Mouse (Mus musculus) MEL (cell line): ENCODE data around the gene CT030661.1. TPM values are rescaled to one million over a fixed set of nuclear protein-coding genes. Genes with fewer than 3 reads are reported as not detected.
"Not testable (repeated sequence)": the region's sequence is repeated elsewhere in the genome, so short reads cannot be mapped to it uniquely, and the experiment has no call there.

ENCODE experiments used
- DNase-seq: peaks from one replicate; pipeline ENCODE4 v3.0.0; 2011; ENCODE audit warnings: low read depth, low spot score
- H3K27ac ChIP-seq: 2 replicates; pipeline ENCODE4 v1.5.1; 2012; ENCODE audit warnings: low read depth, mild to moderate bottlenecking, control low read depth, low read length, moderate library complexity; ENCODE audit not compliant: control insufficient read depth
- H3K27me3 ChIP-seq, 2 experiments: fragments of 150-350 bp in 1 of 2; sonication (generic) in 1 of 2; 2 replicates each; pipeline ENCODE4 v1.6.1; 2012; ENCODE audit warnings: low read length in 2 of 2, mild to moderate bottlenecking in 2 of 2, improper control_type of control experiment in 1 of 2, moderate library complexity in 1 of 2; ENCODE audit not compliant: insufficient read depth in 2 of 2, control insufficient read depth in 1 of 2
- H3K36me3 ChIP-seq, 2 experiments: 2 replicates each; pipeline ENCODE4 v1.6.1; 2012 to 2014; ENCODE audit warnings: low read length in 2 of 2, improper control_type of control experiment in 1 of 2, inconsistent platforms in 1 of 2, mild to moderate bottlenecking in 1 of 2; ENCODE audit not compliant: insufficient read depth in 2 of 2, control insufficient read depth in 1 of 2
- H3K4me1 ChIP-seq, 2 experiments: fragments of 150-350 bp in 1 of 2; sonication (generic) in 1 of 2; 2 replicates each; pipeline ENCODE4 v1.6.1; 2012; ENCODE audit warnings: low read length in 2 of 2, improper control_type of control experiment in 1 of 2, mild to moderate bottlenecking in 1 of 2; ENCODE audit not compliant: insufficient read depth in 2 of 2, control insufficient read depth in 1 of 2
- H3K4me3 ChIP-seq, 2 experiments: fragments of 150-350 bp in 1 of 2; sonication (generic) in 1 of 2; 2 replicates each; pipeline ENCODE4 v1.5.1; 2012; ENCODE audit warnings: low read depth in 2 of 2, low read length in 2 of 2, mild to moderate bottlenecking in 2 of 2, moderate library complexity in 2 of 2, control low read depth in 1 of 2, improper control_type of control experiment in 1 of 2; ENCODE audit not compliant: control insufficient read depth in 1 of 2, insufficient read depth in 1 of 2
- H3K79me2 ChIP-seq: 2 replicates; pipeline ENCODE4 v1.6.1; 2012; ENCODE audit warnings: mild to moderate bottlenecking, low read length, moderate library complexity; ENCODE audit not compliant: control insufficient read depth, poor library complexity, insufficient read depth
- H3K9ac ChIP-seq: 2 replicates; pipeline ENCODE4 v1.6.1; 2012; ENCODE audit warnings: low read depth, mild to moderate bottlenecking, control low read depth, low read length, moderate library complexity; ENCODE audit not compliant: control insufficient read depth, poor library complexity, severe bottlenecking
- H3K9me3 ChIP-seq: fragments of 150-350 bp; sonication (generic); replicated peaks from 2 replicates; pipeline ENCODE4 v1.6.1; 2012; ENCODE audit warnings: mild to moderate bottlenecking, low read length, improper control_type of control experiment, moderate library complexity; ENCODE audit not compliant: insufficient read depth
- BHLHE40 ChIP-seq: IDR thresholded peaks from 2 replicates; pipeline ENCODE4 v1.6.1; 2012; ENCODE audit warnings: low read depth, mild to moderate bottlenecking, inconsistent platforms, low read length, improper control_type of control experiment, borderline replicate concordance
- CTCF ChIP-seq, 3 experiments: IDR thresholded peaks in 2 of 3; conservative IDR thresholded peaks in 1 of 3; 2 replicates each; pipeline ENCODE4 v1.5.1; 2011 to 2012; ENCODE audit warnings: low read length in 3 of 3, low read depth in 2 of 3, mild to moderate bottlenecking in 2 of 3, improper control_type of control experiment in 1 of 3, inconsistent platforms in 1 of 3, mixed read lengths in 1 of 3, moderate library complexity in 1 of 3; ENCODE audit not compliant: control insufficient read depth in 1 of 3, insufficient read depth in 1 of 3, poor library complexity in 1 of 3, severe bottlenecking in 1 of 3
- E2F4 ChIP-seq: IDR thresholded peaks from 2 replicates; pipeline ENCODE4 v1.6.1; 2011; ENCODE audit warnings: low read depth, low read length, improper control_type of control experiment, borderline replicate concordance
- ELF1 ChIP-seq: IDR thresholded peaks from 2 replicates; pipeline ENCODE4 v1.6.1; 2014; ENCODE audit warnings: low read depth, mild to moderate bottlenecking, inconsistent platforms, low read length, improper control_type of control experiment, moderate library complexity
- ETS1 ChIP-seq: IDR thresholded peaks from 2 replicates; pipeline ENCODE4 v1.6.1; 2012; ENCODE audit warnings: low read depth, mild to moderate bottlenecking, inconsistent platforms, low read length, improper control_type of control experiment, moderate library complexity
- MXI1 ChIP-seq: IDR thresholded peaks from 2 replicates; pipeline ENCODE4 v1.6.1; 2011; ENCODE audit warnings: mild to moderate bottlenecking, low read depth, low read length, improper control_type of control experiment
- MYB ChIP-seq: IDR thresholded peaks from 2 replicates; pipeline ENCODE4 v1.6.1; 2011; ENCODE audit warnings: mild to moderate bottlenecking, low read depth, low read length, improper control_type of control experiment
- NELFE ChIP-seq: IDR thresholded peaks from 2 replicates; pipeline ENCODE4 v1.6.1; 2011; ENCODE audit warnings: low read depth, low read length, improper control_type of control experiment
- NRF1 ChIP-seq: IDR thresholded peaks from 2 replicates; pipeline ENCODE4 v1.6.1; 2014; ENCODE audit warnings: low read depth, mild to moderate bottlenecking, inconsistent platforms, low read length, improper control_type of control experiment, moderate library complexity; ENCODE audit not compliant: poor library complexity, insufficient read depth, severe bottlenecking
- POLR2A ChIP-seq, 2 experiments: IDR thresholded peaks; 2 replicates each; pipeline ENCODE4 v1.6.1; 2011 to 2012; ENCODE audit warnings: low read length in 2 of 2, mild to moderate bottlenecking in 2 of 2, control low read depth in 1 of 2, improper control_type of control experiment in 1 of 2, low read depth in 1 of 2, moderate library complexity in 1 of 2; ENCODE audit not compliant: control insufficient read depth in 1 of 2, insufficient read depth in 1 of 2, poor library complexity in 1 of 2
- RAD21 ChIP-seq: IDR thresholded peaks from 2 replicates; pipeline ENCODE4 v1.6.1; 2011; ENCODE audit warnings: mild to moderate bottlenecking, low read depth, low read length, improper control_type of control experiment
- SIN3A ChIP-seq: IDR thresholded peaks from 2 replicates; pipeline ENCODE4 v1.6.1; 2012; ENCODE audit warnings: low read length, improper control_type of control experiment, inconsistent platforms
- SMC3 ChIP-seq: IDR thresholded peaks from 2 replicates; pipeline ENCODE4 v1.6.1; 2011; ENCODE audit warnings: low read depth, low read length, improper control_type of control experiment
- TCF12 ChIP-seq: IDR thresholded peaks from 2 replicates; pipeline ENCODE4 v1.6.1; 2014; ENCODE audit warnings: low read depth, mild to moderate bottlenecking, inconsistent platforms, low read length, improper control_type of control experiment, moderate library complexity
- USF1 ChIP-seq: IDR thresholded peaks from 2 replicates; pipeline ENCODE4 v1.6.1; 2014; ENCODE audit warnings: low read depth, mild to moderate bottlenecking, inconsistent platforms, low read length, improper control_type of control experiment, moderate library complexity
- ZMIZ1 ChIP-seq: IDR thresholded peaks from 2 replicates; pipeline ENCODE4 v1.6.1; 2012; ENCODE audit warnings: low read depth, mild to moderate bottlenecking, inconsistent platforms, low read length, improper control_type of control experiment, moderate library complexity
- polyA plus RNA-seq, 2 experiments: library from polyadenylated mRNA; stranded (reverse) in 1 of 2; unstranded in 1 of 2; fragments of >175 nt in 1 of 2; fragments of >200 nt in 1 of 2; gene quantifications; 2 replicates each; pipeline versions ENCODE4 v1.2.1 to v1.2.4; 2012; ENCODE audit warnings: low replicate concordance in 2 of 2, low read depth in 1 of 2; ENCODE audit not compliant: insufficient read length in 2 of 2, insufficient read depth in 1 of 2, missing spikeins in 1 of 2
- total RNA-seq: library from RNA; depleted of rRNA; stranded (reverse); fragments of 300-350 nt; gene quantifications from 2 replicates; pipeline ENCODE4 v1.2.3, GENCODE M21; 2012

Gene CT030661.1
- total and polyA plus RNA-seq, 3 experiments = 4.1 to 7.0 TPM; not detected in 1

DNA sequence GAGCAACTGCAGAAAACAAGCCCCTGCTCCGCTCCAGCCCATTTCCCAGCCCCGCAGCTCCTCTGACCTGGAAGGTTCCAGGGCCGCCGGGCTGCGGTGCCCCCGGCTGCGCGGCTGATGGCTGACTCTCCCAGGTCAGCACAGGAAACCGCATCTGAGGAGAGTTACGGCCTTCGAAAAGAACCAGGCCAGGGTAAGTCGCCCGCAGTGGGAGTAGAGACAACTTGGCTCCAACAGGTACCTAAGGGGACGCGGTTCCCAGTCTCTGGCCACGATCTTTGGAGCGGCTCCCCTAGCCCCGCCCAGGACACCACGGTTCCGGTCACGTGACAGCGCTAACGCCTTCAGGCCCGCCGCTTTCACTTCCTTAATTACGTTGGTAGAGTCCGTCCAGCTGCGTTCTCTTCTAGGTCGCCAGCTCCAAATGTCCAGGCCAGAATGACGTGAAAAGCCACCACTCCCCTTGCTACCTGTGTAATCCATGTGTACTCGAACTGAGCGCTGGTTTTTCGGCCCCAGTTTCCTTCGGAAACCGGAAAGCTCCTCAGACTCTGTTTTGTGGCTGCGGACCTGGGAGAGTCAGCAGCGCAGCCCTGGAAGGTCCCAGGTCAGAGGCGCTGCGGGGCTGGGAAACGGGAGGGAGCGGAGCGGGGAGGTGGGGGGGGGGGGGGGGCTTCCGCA, 46.6 kb upstream of the CT030661.1 start, which contains the start of the genes Zfp944 and Zfp758:
TSS of gene Zfp944 (minus strand) at position 300 of the 681 bp plus-strand sequence.
TSS of gene Zfp758 (plus strand) at position 353 of the 681 bp plus-strand sequence.
- peaks cover 17% of the 10 kb centered on the region for H3K79me2 ChIP-seq
- DNase-seq = peak; percentile 73

DNA sequence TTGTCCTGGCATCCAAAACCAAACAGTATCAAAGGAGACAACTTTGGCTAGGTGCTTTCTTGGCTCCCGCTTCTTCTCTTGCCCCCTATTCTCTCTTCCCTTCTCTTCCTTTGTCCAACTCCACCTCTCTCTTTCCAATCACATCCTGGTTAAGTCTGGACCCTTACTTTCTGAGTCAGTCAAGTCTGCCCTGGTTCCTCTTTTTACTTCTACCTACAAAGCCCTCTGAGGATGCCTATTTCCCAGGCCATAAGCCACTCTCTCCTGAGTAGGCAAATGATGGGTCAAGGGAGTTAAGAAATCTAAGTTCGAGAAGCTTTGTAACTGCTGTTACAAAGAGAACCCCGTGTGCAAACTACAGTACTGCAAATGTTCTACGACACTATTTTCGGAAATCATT, 45.9 kb upstream of the CT030661.1 start:
- peak overlapping the region; percentile 71 to 99 for H3K4me3 ChIP-seq
- DNase-seq = peak; percentile 69
- H3K27me3 ChIP-seq = no peaks in the 10 kb centered on the region
- peaks cover 17% of the 10 kb centered on the region for H3K79me2 ChIP-seq
- H3K9me3 ChIP-seq = no peaks in the 10 kb centered on the region; the same call in 1 of the 2 replicates
- peak overlapping the region; percentile 73 for H3K9ac ChIP-seq
- peaks cover 2 to 6% of the 10 kb centered on the region in 2 experiments; a peak in 3 of 4 replicates for H3K4me1 ChIP-seq
- peak overlapping the region; percentile 11; the same call in 1 of the 2 replicates for H3K27ac ChIP-seq
- TF ChIP-seq MYB = no peak
- no peak for TF ChIP-seq MXI1
- TF ChIP-seq POLR2A (IDR thresholded peaks at IDR 0.05; ENCODE audit: control insufficient read depth in 1 of 2, insufficient read depth in 1 of 2, low read depth in 1 of 2, low read length in 2 of 2, poor library complexity in 1 of 2) = no peak
- TF ChIP-seq ELF1 = no peak
- TF ChIP-seq ZMIZ1 = no peak
- no peak for TF ChIP-seq ETS1
- no peak for TF ChIP-seq NRF1
- TF ChIP-seq TCF12 = no peak
- H3K36me3 ChIP-seq = peaks cover 3 to 5% of the 10 kb centered on the region in 2 experiments; a peak in 3 of 4 replicates

More for the DNA sequence above, 46.6 kb upstream of the CT030661.1 start, which contains the start of the genes Zfp944 and Zfp758:
- Histone ChIP-seq H3K9ac (peak within 1 kb of the TSS; percentile 96), H3K4me3 (peak within 1 kb of the TSS; percentile 97 to 99), H3K27ac (peak within 1 kb of the TSS; percentile 94)
- H3K27me3 ChIP-seq, H3K36me3 ChIP-seq, H3K4me1 ChIP-seq, H3K9me3 ChIP-seq: not testable (repeated sequence)
- TF ChIP-seq USF1 = peak; percentile 73; the same call in 1 of the 2 replicates
- peak; percentile 67 for TF ChIP-seq SIN3A
- 0 out of 2 replicates have a peak, but pooled peaks have one; percentile 29 for TF ChIP-seq ELF1
- peak in 1 of 2 experiments; percentile 60; a peak in 1 of 4 replicates for TF ChIP-seq POLR2A (IDR thresholded peaks at IDR 0.05; ENCODE audit: control insufficient read depth in 1 of 2, insufficient read depth in 1 of 2, low read depth in 1 of 2, low read length in 2 of 2, poor library complexity in 1 of 2)
- 0 out of 2 replicates have a peak, but pooled peaks have one; percentile 40 for TF ChIP-seq NELFE

- Histone ChIP-seq H3K79me2 (no peaks in the 10 kb centered on the region), H3K27ac (no peak overlapping the region), H3K4me1 (no peaks in the 10 kb centered on the region), H3K27me3 (no peaks in the 10 kb centered on the region), H3K9me3 (no peaks in the 10 kb centered on the region), H3K9ac (no peak overlapping the region), H3K36me3 (peaks cover 0 to 16% of the 10 kb centered on the region in 2 experiments; a peak in 2 of 4 replicates), H3K4me3 (no peak overlapping the region)
- peak; percentile 70 for DNase-seq
- TF ChIP-seq SMC3 = peak; percentile 44
- no peak for TF ChIP-seq BHLHE40
- TF ChIP-seq RAD21 = peak; percentile 27
- no peak for TF ChIP-seq E2F4
- TF ChIP-seq CTCF (IDR thresholded peaks at IDR 0.05 in 2 of 3, conservative IDR thresholded peaks at IDR 0.05 in 1 of 3; ENCODE audit: control insufficient read depth in 1 of 3, insufficient read depth in 1 of 3, low read depth in 2 of 3, low read length in 3 of 3, poor library complexity in 1 of 3, severe bottlenecking in 1 of 3) = peak; percentile 44 to 57 (median 49); a peak in 5 of 6 replicates
These were observed 38.2 kb upstream of the CT030661.1 start for GRCm38 (mm10) chr17:22352794-22353193.

GRCm38 (mm10) chr17:22315247-22315646, 610 bp upstream of the CT030661.1 start:
- H3K9ac ChIP-seq, H3K9me3 ChIP-seq, H3K79me2 ChIP-seq, H3K27ac ChIP-seq, H3K36me3 ChIP-seq, H3K27me3 ChIP-seq, H3K4me1 ChIP-seq: not testable (repeated sequence)
- H3K4me3 ChIP-seq = peak overlapping the region; percentile 64 to 100; a peak in 3 of 4 replicates
- peak; percentile 7 for DNase-seq
